Comparison of ENCODE assay signal across 17 mouse cellular contexts in genomic region chr1:170691301-170691700, GRCm38 (mm10). TPM values are rescaled to one million over a fixed set of nuclear protein-coding genes. Genes with fewer than 3 reads are reported as not detected.
"Had no signal": no experiment of that assay in that cellular context is flagged by ENCODE, and none has a peak within 500 bp of the region (broad histone marks: within the 10 kb centered on the region; RNA-seq: fewer than 3 reads in every experiment).

No protein-coding gene starts in this region.

- H3K9ac ChIP-seq: limb, embryonic 13.5 days; liver, embryonic 14.5 days; midbrain, embryonic 15.5 days; neural tube, embryonic 13.5 days; stomach, embryonic 15.5 days had no signal

- H3K36me3 ChIP-seq: limb, embryonic 13.5 days; midbrain, embryonic 10.5 days; midbrain, embryonic 15.5 days; neural tube, embryonic 13.5 days; stomach, embryonic 15.5 days had no signal

- ATAC-seq: midbrain, embryonic 15.5 days had no signal

- H3K4me2 ChIP-seq: limb, embryonic 13.5 days; midbrain, embryonic 15.5 days; neural tube, embryonic 13.5 days; stomach, embryonic 15.5 days had no signal

- H3K27me3 ChIP-seq: limb, embryonic 13.5 days; midbrain, embryonic 15.5 days; neural tube, embryonic 13.5 days; stomach, embryonic 15.5 days had no signal

- DNase-seq: kidney, adult 9 months; kidney, postnatal 36 days; layer of hippocampus, adult 9-11 months; left cerebral cortex, postnatal 4 days; lung, adult 2 months; retina, postnatal 1 day; right cerebral cortex, postnatal 4 days; thymus, adult 2 months; thymus, postnatal 25 days had no signal

- H3K9me3 ChIP-seq: limb, embryonic 13.5 days; midbrain, embryonic 10.5 days; midbrain, embryonic 15.5 days; neural tube, embryonic 13.5 days; stomach, embryonic 15.5 days had no signal

- H3K4me3 ChIP-seq: limb, embryonic 13.5 days; midbrain, embryonic 10.5 days; midbrain, embryonic 15.5 days; neural tube, embryonic 13.5 days; stomach, embryonic 15.5 days had no signal

- H3K27ac ChIP-seq: kidney, postnatal 0 days; limb, embryonic 13.5 days; liver, embryonic 14.5 days; midbrain, embryonic 10.5 days; midbrain, embryonic 15.5 days; neural tube, embryonic 13.5 days; stomach, embryonic 15.5 days had no signal

- H3K4me1 ChIP-seq: midbrain, embryonic 15.5 days; neural tube, embryonic 13.5 days; stomach, embryonic 15.5 days had no signal

RNA-seq across cellular contexts. Expression of gene Olfml2b, which starts 47.0 kb away (rescaled TPM):
- total RNA-seq: monocyte, adult 5-6 weeks had no signal
